Mouse (Mus musculus): ENCODE data around the gene Dmac2.
"Not testable (repeated sequence)": the region's sequence is repeated elsewhere in the genome, so short reads cannot be mapped to it uniquely, and the experiment has no call there.

The Dmac2 gene

DNA sequence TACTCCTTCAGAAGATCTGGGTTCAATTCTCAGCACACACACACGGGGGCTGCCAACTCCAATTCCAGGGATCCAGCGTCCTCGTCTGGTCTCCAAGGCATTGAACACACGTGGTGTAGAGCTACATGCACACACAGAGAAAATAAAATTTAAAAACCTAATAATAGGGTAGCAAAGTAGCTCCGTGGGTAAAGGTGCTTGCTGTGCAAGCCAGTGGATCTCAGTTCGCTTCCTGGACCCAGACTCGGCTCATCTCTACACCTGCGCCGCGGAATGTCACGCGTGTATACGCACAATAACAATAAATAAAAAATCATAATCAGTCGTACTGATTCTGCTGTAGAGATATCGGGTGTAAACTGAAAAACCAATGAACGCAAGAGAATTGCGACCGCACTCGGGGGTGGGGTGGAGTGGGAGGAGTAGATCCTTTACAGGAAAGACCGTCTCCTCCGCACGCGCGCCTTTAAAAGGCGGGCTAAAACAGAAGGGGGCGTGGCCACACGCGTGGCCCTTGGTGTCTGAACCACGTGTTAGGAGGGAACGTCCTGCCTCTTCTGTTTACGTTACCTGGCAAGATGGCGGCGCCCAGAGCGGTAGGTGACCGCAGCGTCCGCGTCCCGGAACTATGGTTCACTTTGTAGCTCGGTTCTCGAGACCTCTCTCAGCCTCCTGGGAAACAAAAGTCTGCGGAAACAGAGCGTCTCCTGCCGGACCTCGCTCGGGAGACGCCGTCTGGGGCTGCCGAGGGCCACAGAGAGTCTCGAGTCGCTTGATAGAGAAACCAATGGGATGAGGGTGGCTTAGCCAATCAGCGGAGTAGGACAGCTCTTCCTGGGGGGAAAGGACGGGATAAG lies at the start of gene Dmac2:
Gene Dmac2, plus strand, starts transcription at position 550 of the 857 bp plus-strand sequence.
- DNase-seq = peak; percentile 92

GRCm38 (mm10) chr7:25573806-25574205 lies 45.4 kb upstream of the Dmac2 start:
- not testable (repeated sequence) for DNase-seq

DNA sequence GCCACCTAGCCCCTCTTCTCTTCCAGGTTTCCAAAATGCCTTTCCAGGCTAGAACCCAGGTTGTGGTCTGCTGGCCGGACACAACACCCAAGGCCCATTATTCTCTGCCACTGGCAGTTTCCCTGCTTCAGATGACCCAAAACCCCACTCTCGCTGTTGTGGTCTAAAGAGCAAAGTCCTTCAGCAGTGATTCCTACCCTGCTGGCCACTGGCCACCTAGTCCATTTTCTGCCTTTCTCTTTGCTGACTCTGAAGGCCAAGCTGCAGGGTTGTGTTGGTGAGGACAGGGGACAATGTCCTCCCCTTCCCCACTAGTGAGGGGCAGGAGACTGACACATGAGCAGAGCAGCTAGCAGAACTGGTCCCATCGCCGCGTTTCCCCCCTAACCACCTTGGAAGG lies 44.1 kb upstream of the Dmac2 start:
- DNase-seq = no peak

GRCm38 (mm10) chr7:25575870-25576269 lies 43.3 kb upstream of the Dmac2 start:
- no peak for DNase-seq

GRCm38 (mm10) chr7:25576308-25576707 lies 42.9 kb upstream of the Dmac2 start:
- not testable (repeated sequence) for DNase-seq

- not testable (repeated sequence) for DNase-seq
Observed at GRCm38 (mm10) chr7:25576793-25577437, 42.3 kb upstream of the Dmac2 start.

DNA sequence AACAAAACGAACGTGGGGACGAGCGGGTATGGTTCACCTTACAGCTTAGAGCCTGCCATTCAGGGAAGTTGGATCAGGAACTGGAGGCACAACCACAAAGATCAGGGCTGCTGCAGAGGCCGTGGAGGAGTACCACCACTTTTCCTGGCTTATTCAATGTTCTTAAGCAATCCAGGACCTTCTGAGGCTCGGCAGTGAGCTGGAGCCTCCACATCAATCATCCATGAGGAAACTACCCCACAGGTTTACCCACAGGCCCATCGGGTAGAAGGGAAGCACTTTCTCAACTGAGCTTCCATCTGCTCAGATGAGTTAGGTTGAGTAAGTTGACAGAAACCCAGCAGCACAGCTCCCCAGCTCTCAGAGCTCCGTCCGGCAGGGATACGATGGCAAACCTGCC lies 39.8 kb upstream of the Dmac2 start:
- DNase-seq = no peak

GRCm38 (mm10) chr7:25582301-25582810 lies 36.9 kb upstream of the Dmac2 start:
- no peak for DNase-seq

DNA sequence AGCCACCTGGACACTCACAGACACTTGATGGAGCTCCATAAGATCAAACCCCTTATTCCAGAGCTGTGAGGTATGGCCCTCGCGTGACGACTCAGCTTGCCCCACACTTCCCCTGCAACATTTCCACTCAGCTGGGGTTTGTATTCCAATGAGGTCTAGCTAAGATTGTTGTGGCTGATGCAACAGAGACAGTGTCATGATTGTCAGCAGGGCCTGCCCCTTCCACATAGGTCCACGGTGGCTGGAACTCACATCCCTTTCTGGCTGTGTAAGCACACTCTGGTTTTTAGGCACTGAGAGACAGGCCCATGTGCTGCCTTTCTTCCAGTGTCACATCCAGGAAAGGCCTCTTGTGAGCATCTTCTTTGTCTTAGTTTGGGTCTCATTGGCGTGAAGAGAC lies 34.6 kb upstream of the Dmac2 start:
- no peak for DNase-seq

GRCm38 (mm10) chr7:25585351-25586204 lies 33.6 kb upstream of the Dmac2 start:
- DNase-seq = no peak

DNA sequence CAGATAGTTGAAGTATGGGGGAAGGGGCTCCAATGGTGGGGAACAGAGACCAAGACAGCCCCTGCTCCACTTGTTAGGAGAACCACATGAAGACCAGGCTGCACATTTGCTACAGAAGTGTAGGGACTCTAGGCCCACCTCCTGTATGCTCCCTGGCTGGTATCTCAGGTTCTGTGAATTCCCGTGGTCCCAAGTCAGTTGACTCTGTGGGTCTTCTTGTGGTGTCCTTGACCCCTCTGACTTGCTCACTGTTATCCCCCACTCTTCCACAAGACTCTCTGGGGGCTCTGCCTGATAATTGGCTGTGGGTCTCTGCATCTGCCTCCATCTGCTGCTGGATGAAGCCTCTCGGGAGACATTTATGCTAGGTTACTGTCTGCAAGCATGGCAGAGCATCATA lies 28.0 kb upstream of the Dmac2 start:
- DNase-seq = no peak

- no peak for DNase-seq
Observed at GRCm38 (mm10) chr7:25593859-25594258, 25.4 kb upstream of the Dmac2 start.

DNA sequence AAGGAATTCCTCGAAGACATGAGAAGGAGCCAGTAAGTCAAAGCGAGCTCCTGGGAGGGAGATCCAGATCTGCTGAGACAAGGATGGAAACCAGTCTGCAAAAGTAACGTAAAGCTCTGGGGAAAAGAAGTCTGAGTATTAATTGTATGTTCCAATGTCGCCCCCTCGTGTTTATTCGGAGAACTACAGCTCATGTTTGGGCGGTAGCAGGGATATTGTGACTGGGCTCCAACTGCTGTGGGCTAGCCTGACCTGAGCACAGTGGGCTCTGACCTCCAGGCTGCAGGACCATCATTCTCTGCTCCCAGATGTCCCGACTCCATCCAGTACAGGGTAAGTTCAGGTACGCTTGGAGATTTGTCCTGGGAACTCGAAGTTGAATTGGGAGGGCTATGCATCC lies 19.6 kb upstream of the Dmac2 start:
- peak; percentile 68 for DNase-seq

DNA sequence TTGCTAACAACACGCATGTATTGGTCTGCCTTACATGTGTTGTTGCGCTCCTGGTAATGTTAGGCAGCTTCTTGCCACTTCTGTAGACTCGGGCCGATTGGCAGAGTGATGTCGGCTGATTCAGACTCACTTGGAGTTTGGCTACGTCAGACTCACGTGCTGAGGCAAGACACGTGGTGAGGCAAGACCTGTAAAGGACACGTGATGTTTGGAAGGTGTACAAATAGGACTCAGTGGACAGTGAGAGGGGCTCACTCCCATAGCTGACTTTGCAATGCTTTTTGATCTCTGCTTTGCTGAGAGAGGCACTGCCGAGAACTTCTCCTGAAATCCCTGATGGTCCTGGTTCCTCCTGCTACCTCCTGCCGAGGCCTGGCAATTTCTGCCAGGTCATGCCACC lies 18.5 kb upstream of the Dmac2 start:
- DNase-seq = no peak

DNA sequence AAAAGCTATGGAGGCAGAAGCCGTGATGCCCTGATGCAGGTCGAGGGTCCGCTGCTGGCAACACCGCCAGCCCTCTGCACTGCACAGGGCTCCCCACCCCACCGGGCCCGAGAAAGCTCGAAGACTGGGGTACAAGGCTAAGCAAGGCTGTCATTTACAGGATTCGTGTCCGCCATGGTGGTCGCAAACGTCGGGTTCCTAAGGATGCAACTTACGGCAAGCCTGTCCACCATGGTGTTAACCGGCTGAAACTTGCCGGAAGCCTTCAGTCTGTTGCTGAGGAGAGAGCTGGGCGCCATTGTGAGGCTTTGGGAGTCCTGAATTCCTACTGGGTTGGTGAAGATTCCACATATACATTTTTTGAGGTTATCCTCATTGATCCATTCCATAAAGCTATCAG lies 17.9 kb upstream of the Dmac2 start:
- no peak for DNase-seq

DNA sequence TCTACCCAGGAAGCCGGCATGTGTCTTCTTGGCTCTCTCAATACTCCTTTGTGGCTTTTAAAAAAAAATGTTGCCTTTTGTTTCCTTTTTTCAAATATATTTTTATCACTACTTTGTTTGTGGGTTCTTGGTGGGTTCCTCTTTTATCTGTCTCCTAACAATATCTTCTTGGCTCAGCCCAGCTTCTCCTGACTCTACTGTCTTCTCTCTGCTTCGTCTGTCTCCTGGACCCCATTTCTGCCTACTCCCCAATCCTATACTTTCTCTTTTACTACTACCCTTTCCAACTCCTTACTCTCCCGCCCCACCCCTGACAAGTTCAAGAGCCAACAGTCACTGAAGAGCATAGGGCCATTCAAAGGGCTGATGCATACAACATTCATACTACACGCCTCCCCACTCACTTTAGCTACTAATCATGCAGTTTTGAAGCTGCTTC lies 12.6 kb upstream of the Dmac2 start:
- no peak for DNase-seq

- DNase-seq = no peak
Observed at GRCm38 (mm10) chr7:25607196-25607595, 12.0 kb upstream of the Dmac2 start.

DNA sequence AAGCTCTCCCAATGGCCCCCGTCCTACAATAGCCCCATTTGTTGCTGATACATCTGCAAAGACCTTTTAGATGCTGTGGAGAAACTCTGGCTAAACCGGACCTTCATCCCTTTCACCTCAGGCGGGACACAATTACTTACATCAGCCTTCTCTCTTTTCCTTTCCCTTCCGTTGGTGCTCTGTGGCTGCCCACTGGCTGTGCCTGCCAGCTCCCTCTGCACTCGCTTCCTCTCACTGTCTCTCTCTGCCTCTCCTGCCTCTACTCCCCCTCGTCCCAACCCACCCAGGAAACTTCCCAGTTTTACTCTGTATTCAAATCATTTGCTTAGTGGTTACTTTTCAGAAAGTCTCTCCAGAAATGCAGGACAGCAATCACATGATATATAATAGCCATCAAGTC lies 9.2 kb upstream of the Dmac2 start:
- DNase-seq = no peak

DNA sequence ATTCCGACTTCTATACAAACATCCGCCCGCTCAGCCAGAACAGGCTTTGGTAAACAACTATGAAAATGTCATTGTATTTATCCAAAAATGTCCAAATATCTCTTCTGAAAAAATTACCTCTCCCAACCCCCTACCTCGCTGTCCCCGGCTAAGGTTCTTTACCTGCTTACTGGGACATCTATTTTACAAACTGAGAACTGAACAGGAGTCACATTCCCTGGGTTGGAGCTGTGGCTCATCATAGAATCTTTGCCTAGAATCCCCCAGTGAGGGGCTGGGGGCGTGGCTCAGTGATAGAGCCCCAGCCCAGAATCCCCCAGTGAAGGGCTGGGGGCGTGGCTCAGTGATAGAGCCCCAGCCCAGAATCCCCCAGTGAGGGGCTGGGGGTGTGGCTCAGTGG lies 7.7 kb upstream of the Dmac2 start:
- DNase-seq = no peak

DNA sequence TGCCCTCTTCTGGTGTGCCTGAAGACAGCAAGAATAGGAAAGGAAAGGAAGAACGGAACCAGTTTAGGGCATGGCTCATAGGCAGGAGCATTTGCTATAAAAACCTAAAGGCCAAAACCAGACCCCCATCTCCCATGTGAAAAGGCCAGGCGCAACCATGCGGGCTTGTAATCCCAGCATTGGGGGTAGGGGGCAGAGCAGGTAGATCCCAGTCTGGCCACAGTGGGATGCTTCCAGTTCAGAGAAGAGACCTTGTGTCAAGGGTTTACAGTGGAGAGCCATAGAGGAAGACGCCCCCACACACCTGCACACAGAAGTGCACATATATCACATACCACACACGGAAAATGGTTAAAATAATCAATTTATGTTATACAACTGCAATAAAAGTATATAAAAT lies 5.1 kb upstream of the Dmac2 start:
- no peak for DNase-seq

DNA sequence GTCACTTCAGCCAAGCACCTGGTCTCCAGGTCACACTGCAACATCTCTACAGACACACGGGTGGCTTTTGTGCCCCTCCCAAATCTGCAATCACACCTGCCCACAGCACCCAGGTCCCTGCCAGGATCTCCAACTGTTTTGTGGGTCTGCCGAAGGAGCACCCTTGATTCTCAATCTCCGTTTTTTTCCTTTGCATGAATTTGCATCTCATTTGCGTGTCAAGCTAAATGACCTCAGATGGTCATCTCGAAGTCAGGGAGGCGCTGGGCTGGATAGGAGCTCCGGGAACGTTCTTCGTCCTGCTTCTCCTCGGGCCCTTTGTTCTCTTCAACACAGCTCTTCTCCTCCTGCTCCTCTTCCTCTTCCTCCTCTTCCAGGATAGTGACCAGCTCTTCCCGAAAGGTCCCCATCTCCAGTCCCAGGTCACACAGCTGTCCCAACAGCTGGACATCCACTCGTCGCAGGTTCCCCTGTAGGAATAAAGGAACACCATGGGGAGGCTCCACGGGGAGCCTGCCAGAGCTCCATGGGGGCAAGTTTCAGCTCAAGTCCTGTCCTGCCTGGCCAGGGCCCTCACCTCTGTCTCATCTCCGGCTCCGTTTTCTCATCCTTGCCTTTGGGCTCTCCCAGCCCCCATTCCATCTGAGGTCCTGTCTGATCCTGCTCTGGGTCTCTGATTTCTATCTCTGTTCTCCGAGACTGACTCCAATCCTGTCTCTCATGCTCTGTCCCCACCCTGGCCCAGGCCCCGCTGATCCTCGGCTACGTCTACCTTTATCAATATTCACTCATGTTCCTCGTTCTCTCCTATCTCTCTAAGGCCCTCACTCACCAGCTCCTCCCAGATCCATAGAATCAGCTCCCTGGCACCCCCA lies 4.1 kb upstream of the Dmac2 start:
- no peak for DNase-seq

- no peak for DNase-seq
Observed at GRCm38 (mm10) chr7:25615706-25616011, 3.6 kb upstream of the Dmac2 start, which contains the start of gene Erich4. Erich4 (minus strand) TSS chr7:25615892.
